Mouse (Mus musculus) cerebellum, postnatal 36 days (tissue): ENCODE data around the gene Rras2.

Experiments
- DNase-seq, 2 experiments: peaks; one replicate each; pipeline ENCODE4 v3.0.0; 2021 to 2022; ENCODE audit warnings: mixed read lengths in 2 of 2

Rras2 gene

GRCm38 (mm10) chr7:114117444-114117905 is at the start of gene Rras2:
TSS of gene Rras2 (minus strand) at chr7:114117781.
- peak; percentile 83 to 87 for DNase-seq

- DNase-seq: no peak
Measured at GRCm38 (mm10) chr7:114162975-114163374, 45.4 kb upstream of the Rras2 start.

- DNase-seq: no peak
Measured at GRCm38 (mm10) chr7:114161101-114161500, 43.5 kb upstream of the Rras2 start.

- DNase-seq: no peak
Measured at GRCm38 (mm10) chr7:114157716-114158278, 40.2 kb upstream of the Rras2 start.

GRCm38 (mm10) chr7:114156364-114156763 is 38.8 kb upstream of the Rras2 start:
- peak; percentile 10 to 20 for DNase-seq

GRCm38 (mm10) chr7:114155053-114155865 is 37.7 kb upstream of the Rras2 start:
- no peak for DNase-seq

GRCm38 (mm10) chr7:114151036-114151780 is 33.6 kb upstream of the Rras2 start:
- no peak for DNase-seq

- DNase-seq: no peak
Measured at GRCm38 (mm10) chr7:114149564-114149963, 32.0 kb upstream of the Rras2 start.

GRCm38 (mm10) chr7:114149135-114149534 is 31.6 kb upstream of the Rras2 start:
- DNase-seq: no peak

- DNase-seq: no peak
Measured at GRCm38 (mm10) chr7:114145841-114146240, 28.3 kb upstream of the Rras2 start.

- DNase-seq: no peak
Measured at GRCm38 (mm10) chr7:114142151-114142798, 24.7 kb upstream of the Rras2 start.

- DNase-seq: no peak
Measured at GRCm38 (mm10) chr7:114140026-114140425, 22.4 kb upstream of the Rras2 start.

GRCm38 (mm10) chr7:114139400-114139799 is 21.8 kb upstream of the Rras2 start:
- DNase-seq: no peak

- no peak for DNase-seq
Measured at GRCm38 (mm10) chr7:114138261-114138660, 20.7 kb upstream of the Rras2 start.

- no peak for DNase-seq
Measured at GRCm38 (mm10) chr7:114135166-114135565, 17.6 kb upstream of the Rras2 start.

GRCm38 (mm10) chr7:114133957-114134356 is 16.4 kb upstream of the Rras2 start:
- DNase-seq: no peak

GRCm38 (mm10) chr7:114132316-114132715 is 14.7 kb upstream of the Rras2 start:
- DNase-seq: no peak

- DNase-seq: no peak
Measured at GRCm38 (mm10) chr7:114129281-114129680, 11.7 kb upstream of the Rras2 start.

- no peak for DNase-seq
Measured at GRCm38 (mm10) chr7:114118180-114118579, 599 bp upstream of the Rras2 start.

GRCm38 (mm10) chr7:114116711-114117351 is 750 bp downstream of the Rras2 start:
- DNase-seq: peak; percentile 55 to 59

GRCm38 (mm10) chr7:114115961-114116360 is 1.6 kb downstream of the Rras2 start:
- no peak for DNase-seq

GRCm38 (mm10) chr7:114114976-114115375 is 2.6 kb downstream of the Rras2 start:
- no peak for DNase-seq
